Mouse (Mus musculus) forebrain, embryonic 13.5 days (tissue): Measurements from ENCODE around the gene B4galt4. TPM values are rescaled to one million over a fixed set of nuclear protein-coding genes. Genes with fewer than 3 reads are reported as not detected.
A peak's percentile ranks its signal among the peaks of the same experiment; 100 is the strongest.

Experiments used
- ATAC-seq: fragments of 200-750 bp; cut with Nextera tagmentation; 2 replicates; pipeline ENCODE4 v1.8.0; 2017
- H3K27ac ChIP-seq: fragments of 300-500 bp; sonication (generic); 2 replicates; pipeline ENCODE4 v1.5.1; 2015; ENCODE audit warnings: inconsistent platforms, mild to moderate bottlenecking, moderate library complexity
- H3K27me3 ChIP-seq: fragments of 300-500 bp; sonication (generic); 2 replicates; pipeline ENCODE4 v1.6.1; 2015; ENCODE audit warnings: mild to moderate bottlenecking, inconsistent platforms
- H3K36me3 ChIP-seq: fragments of 300-500 bp; sonication (generic); 2 replicates; pipeline ENCODE4 v1.6.1; 2015; ENCODE audit warnings: mild to moderate bottlenecking, inconsistent platforms; ENCODE audit not compliant: poor library complexity, severe bottlenecking
- H3K4me1 ChIP-seq: fragments of 300-500 bp; sonication (generic); 2 replicates; pipeline ENCODE4 v1.6.1; 2015; ENCODE audit warnings: inconsistent platforms
- H3K4me2 ChIP-seq: fragments of 300-500 bp; sonication (generic); 2 replicates; pipeline ENCODE4 v1.6.1; 2015; ENCODE audit warnings: inconsistent platforms, mild to moderate bottlenecking, moderate library complexity
- H3K4me3 ChIP-seq: fragments of 300-500 bp; sonication (generic); 2 replicates; pipeline ENCODE4 v1.5.1; 2015; ENCODE audit warnings: mild to moderate bottlenecking, inconsistent platforms
- H3K9ac ChIP-seq: fragments of 300-500 bp; sonication (generic); 2 replicates; pipeline ENCODE4 v1.6.1; 2015; ENCODE audit warnings: mild to moderate bottlenecking, inconsistent platforms
- H3K9me3 ChIP-seq: fragments of 300-500 bp; sonication (generic); replicated peaks from 2 replicates; pipeline ENCODE4 v1.6.1; 2016; ENCODE audit warnings: inconsistent platforms
- WGBS: fragments of 180-500 bp; shearing (Covaris S2); methylation state at CpG from one replicate; pipeline ENCODE4 v1.1.7; 2015; 5-methylcytosine and 5-hydroxymethylcytosine counted together
- polyA plus RNA-seq: library from polyadenylated mRNA; unstranded; fragments of >200 nt; fragmentation: Nextera tagmentation; extraction: Ambion mirVana; gene quantifications from 2 replicates; pipeline ENCODE4 v1.2.1, GENCODE M21; 2015

The B4galt4 gene
- 17.9 and 22.8 TPM in 2 replicates for polyA plus RNA-seq

- Histone ChIP-seq H3K27me3 (no peaks in the 10 kb centered on the region), H3K9ac (peak within 1 kb of the TSS; percentile 86), H3K4me2 (peak within 1 kb of the TSS; percentile 89), H3K4me3 (peak within 1 kb of the TSS; percentile 80), H3K27ac (peak within 1 kb of the TSS; percentile 44), H3K9me3 (no peaks in the 10 kb centered on the region), H3K4me1 (peaks cover 8% of the 10 kb centered on the region; the same call in 1 of the 2 replicates), H3K36me3 (no peaks in the 10 kb centered on the region)
- peak; percentile 97 for ATAC-seq
- under 1% methylated on average over 59 of the region's 69 CpGs for WGBS
These were observed at the start of gene B4galt4 for GRCm38 (mm10) chr16:38742113-38742658. Gene B4galt4 (plus strand): TSS chr16:38742264.

GRCm38 (mm10) chr16:38694906-38695540, 47.0 kb upstream of the B4galt4 start:
- no peak overlapping the region for H3K9ac ChIP-seq
- no peak for ATAC-seq
- no peaks in the 10 kb centered on the region for H3K4me1 ChIP-seq
- no peaks in the 10 kb centered on the region for H3K9me3 ChIP-seq
- WGBS, result 91% methylated on average over 6 of the region's 6 CpGs
- H3K27me3 ChIP-seq, result no peaks in the 10 kb centered on the region
- no peaks in the 10 kb centered on the region for H3K36me3 ChIP-seq
- no peak overlapping the region for H3K4me2 ChIP-seq
- no peak overlapping the region for H3K27ac ChIP-seq
- no peak overlapping the region for H3K4me3 ChIP-seq

- H3K9ac ChIP-seq, result no peak overlapping the region
- 84% methylated on average over 5 of the region's 5 CpGs for WGBS
- no peaks in the 10 kb centered on the region for H3K36me3 ChIP-seq
- H3K4me2 ChIP-seq, result no peak overlapping the region
- H3K4me1 ChIP-seq, result no peaks in the 10 kb centered on the region
- no peak for ATAC-seq
- H3K4me3 ChIP-seq, result no peak overlapping the region
- no peaks in the 10 kb centered on the region for H3K9me3 ChIP-seq
- no peaks in the 10 kb centered on the region for H3K27me3 ChIP-seq
- H3K27ac ChIP-seq, result no peak overlapping the region
These were observed 46.5 kb upstream of the B4galt4 start for GRCm38 (mm10) chr16:38695557-38695956.

- H3K27me3 ChIP-seq, result no peaks in the 10 kb centered on the region
- no peak overlapping the region for H3K4me3 ChIP-seq
- 92% methylated on average over 5 of the region's 5 CpGs for WGBS
- no peak overlapping the region for H3K4me2 ChIP-seq
- no peak overlapping the region for H3K27ac ChIP-seq
- H3K4me1 ChIP-seq, result peaks cover 12% of the 10 kb centered on the region
- H3K9ac ChIP-seq, result no peak overlapping the region
- H3K9me3 ChIP-seq, result no peaks in the 10 kb centered on the region
- no peak for ATAC-seq
- H3K36me3 ChIP-seq, result no peaks in the 10 kb centered on the region
These were observed 44.5 kb upstream of the B4galt4 start for GRCm38 (mm10) chr16:38697611-38698010.

GRCm38 (mm10) chr16:38700392-38701162, 41.5 kb upstream of the B4galt4 start:
- H3K36me3 ChIP-seq, result no peaks in the 10 kb centered on the region
- H3K9me3 ChIP-seq, result no peaks in the 10 kb centered on the region
- no peaks in the 10 kb centered on the region for H3K27me3 ChIP-seq
- H3K4me2 ChIP-seq, result no peak overlapping the region
- H3K9ac ChIP-seq, result no peak overlapping the region
- peaks cover 12% of the 10 kb centered on the region for H3K4me1 ChIP-seq
- WGBS, result 88% methylated on average over 16 of the region's 16 CpGs
- ATAC-seq, result no peak
- no peak overlapping the region for H3K27ac ChIP-seq
- H3K4me3 ChIP-seq, result no peak overlapping the region

- H3K4me2 ChIP-seq, result peak overlapping the region; percentile 38
- no peak overlapping the region for H3K4me3 ChIP-seq
- peaks cover 12% of the 10 kb centered on the region for H3K4me1 ChIP-seq
- H3K9ac ChIP-seq, result peak overlapping the region; percentile 26; the same call in 1 of the 2 replicates
- no peaks in the 10 kb centered on the region for H3K9me3 ChIP-seq
- 13% methylated on average over 9 of the region's 9 CpGs for WGBS
- H3K36me3 ChIP-seq, result no peaks in the 10 kb centered on the region
- no peaks in the 10 kb centered on the region for H3K27me3 ChIP-seq
- peak; percentile 87 for ATAC-seq
- peak overlapping the region; percentile 32; the same call in 1 of the 2 replicates for H3K27ac ChIP-seq
These were observed 40.4 kb upstream of the B4galt4 start for GRCm38 (mm10) chr16:38701492-38702185.

- WGBS, result 82% methylated on average over 3 of the region's 3 CpGs
- Histone ChIP-seq H3K27ac (0 out of 2 replicates have a peak overlapping the region, but pooled peaks have one; percentile 32), H3K4me2 (peak overlapping the region; percentile 38), H3K4me1 (peaks cover 12% of the 10 kb centered on the region), H3K9me3 (no peaks in the 10 kb centered on the region), H3K36me3 (no peaks in the 10 kb centered on the region), H3K4me3 (no peak overlapping the region), H3K27me3 (no peaks in the 10 kb centered on the region), H3K9ac (no peak overlapping the region)
- no peak for ATAC-seq
These were observed 39.7 kb upstream of the B4galt4 start for GRCm38 (mm10) chr16:38702316-38702715.

- H3K27ac ChIP-seq, result no peak overlapping the region
- no peaks in the 10 kb centered on the region for H3K27me3 ChIP-seq
- no peak overlapping the region for H3K9ac ChIP-seq
- no peak overlapping the region for H3K4me2 ChIP-seq
- H3K9me3 ChIP-seq, result no peaks in the 10 kb centered on the region
- no peaks in the 10 kb centered on the region for H3K36me3 ChIP-seq
- no peak overlapping the region for H3K4me3 ChIP-seq
- no peak for ATAC-seq
- peaks cover 12% of the 10 kb centered on the region for H3K4me1 ChIP-seq
- 54% methylated on average over 6 of the region's 6 CpGs for WGBS
These were observed 38.6 kb upstream of the B4galt4 start for GRCm38 (mm10) chr16:38703501-38703900.

GRCm38 (mm10) chr16:38705531-38706281, 36.4 kb upstream of the B4galt4 start:
- WGBS, result 47% methylated on average over 9 of the region's 9 CpGs
- no peaks in the 10 kb centered on the region for H3K36me3 ChIP-seq

GRCm38 (mm10) chr16:38706782-38707181, 35.3 kb upstream of the B4galt4 start:
- Histone ChIP-seq H3K36me3 (no peaks in the 10 kb centered on the region), H3K9ac (no peak overlapping the region), H3K4me3 (no peak overlapping the region), H3K4me1 (peaks cover 9% of the 10 kb centered on the region), H3K27ac (no peak overlapping the region), H3K4me2 (no peak overlapping the region), H3K9me3 (no peaks in the 10 kb centered on the region), H3K27me3 (peaks cover 8% of the 10 kb centered on the region; the same call in 1 of the 2 replicates)
- no peak for ATAC-seq
- WGBS, result 75% methylated on average over 7 of the region's 7 CpGs

More at GRCm38 (mm10) chr16:38705531-38706281, 36.4 kb upstream of the B4galt4 start:
- H3K9me3 ChIP-seq, result no peaks in the 10 kb centered on the region
- no peak for ATAC-seq
- H3K9ac ChIP-seq, result no peak overlapping the region
- H3K4me3 ChIP-seq, result no peak overlapping the region
- peaks cover 12% of the 10 kb centered on the region for H3K4me1 ChIP-seq
- H3K27ac ChIP-seq, result no peak overlapping the region
- no peak overlapping the region for H3K4me2 ChIP-seq
- H3K27me3 ChIP-seq, result peaks cover 4% of the 10 kb centered on the region; the same call in 1 of the 2 replicates

- WGBS, result 67% methylated on average over 7 of the region's 7 CpGs
- no peaks in the 10 kb centered on the region for H3K9me3 ChIP-seq
- no peak overlapping the region for H3K9ac ChIP-seq
- no peak overlapping the region for H3K4me2 ChIP-seq
- H3K36me3 ChIP-seq, result no peaks in the 10 kb centered on the region
- H3K27me3 ChIP-seq, result peaks cover 8% of the 10 kb centered on the region; the same call in 1 of the 2 replicates
- no peak overlapping the region for H3K27ac ChIP-seq
- peaks cover 6% of the 10 kb centered on the region; the same call in 1 of the 2 replicates for H3K4me1 ChIP-seq
- ATAC-seq, result no peak
- H3K4me3 ChIP-seq, result no peak overlapping the region
These were observed 33.0 kb upstream of the B4galt4 start for GRCm38 (mm10) chr16:38708962-38709520.
